Mouse (Mus musculus) forebrain, embryonic 16.5 days (tissue): ENCODE data around the gene Nol6. TPM values are rescaled to one million over a fixed set of nuclear protein-coding genes. Genes with fewer than 3 reads are reported as not detected.

Experiments
- ATAC-seq: fragments of 200-750 bp; cut with Nextera tagmentation; 2 replicates; pipeline ENCODE4 v1.8.0; 2017; ENCODE audit warnings: mild to moderate bottlenecking, moderate library complexity
- H3K27ac ChIP-seq: fragments of 300-500 bp; sonication (generic); 2 replicates; pipeline ENCODE4 v1.5.1; 2014; ENCODE audit warnings: low read length, control low read depth
- H3K27me3 ChIP-seq: fragments of 300-500 bp; sonication (generic); replicated peaks from 2 replicates; pipeline ENCODE4 v1.6.1; 2014; ENCODE audit warnings: low read length; ENCODE audit not compliant: control insufficient read depth, insufficient read depth
- H3K36me3 ChIP-seq: fragments of 300-500 bp; sonication (generic); 2 replicates; pipeline ENCODE4 v1.6.1; 2014; ENCODE audit not compliant: control insufficient read depth, insufficient read depth
- H3K4me1 ChIP-seq: fragments of 300-500 bp; sonication (generic); replicated peaks from 2 replicates; pipeline ENCODE4 v1.6.1; 2014; ENCODE audit warnings: low read length; ENCODE audit not compliant: control insufficient read depth, insufficient read depth
- H3K4me2 ChIP-seq: fragments of 300-500 bp; sonication (generic); 2 replicates; pipeline ENCODE4 v1.6.1; 2014; ENCODE audit warnings: mild to moderate bottlenecking, low read length, control low read depth
- H3K4me3 ChIP-seq: fragments of 300-500 bp; sonication (generic); replicated peaks from 2 replicates; pipeline ENCODE4 v1.5.1; 2014; ENCODE audit warnings: mild to moderate bottlenecking, low read length, control low read depth
- H3K9ac ChIP-seq: fragments of 300-500 bp; sonication (generic); replicated peaks from 2 replicates; pipeline ENCODE4 v1.6.1; 2014; ENCODE audit warnings: low read depth, low read length, control low read depth
- H3K9me3 ChIP-seq: fragments of 300-500 bp; sonication (generic); 2 replicates; pipeline ENCODE4 v1.6.1; 2016; ENCODE audit warnings: low read length; ENCODE audit not compliant: control insufficient read depth
- WGBS: fragments of 180-500 bp; shearing (Covaris S2); extraction: QIAGEN DNeasy Blood & Tissue Kit; methylation state at CpG from one replicate; pipeline ENCODE4 v1.1.7; 2014; 5-methylcytosine and 5-hydroxymethylcytosine counted together
- polyA plus RNA-seq: library from polyadenylated mRNA; unstranded; fragments of >200 nt; fragmentation: Nextera tagmentation; extraction: Ambion mirVana; gene quantifications from 2 replicates; pipeline ENCODE4 v1.2.1, GENCODE M21; 2015

Gene Nol6
- polyA plus RNA-seq, 1 experiment from 2014 or later: 45.6 TPM

- Histone ChIP-seq H3K9me3 (no peaks in the 10 kb centered on the region), H3K27ac (no peak overlapping the region), H3K4me3 (no peak overlapping the region), H3K36me3 (no peaks in the 10 kb centered on the region), H3K4me2 (no peak overlapping the region), H3K9ac (no peak overlapping the region), H3K27me3 (no peaks in the 10 kb centered on the region), H3K4me1 (no peaks in the 10 kb centered on the region)
- 65% methylated on average over 6 of the region's 6 CpGs for WGBS
- no peak for ATAC-seq
These were observed 49.8 kb downstream of the Nol6 start for GRCm38 (mm10) chr4:41074461-41074860.

GRCm38 (mm10) chr4:41073008-41073817 lies 51.0 kb downstream of the Nol6 start:
- ATAC-seq: no peak
- 78% methylated on average over 12 of the region's 12 CpGs for WGBS

GRCm38 (mm10) chr4:41071500-41072429 lies 52.5 kb downstream of the Nol6 start:
- 57% methylated on average over 14 of the region's 14 CpGs for WGBS
- Histone ChIP-seq H3K4me3 (no peak overlapping the region), H3K36me3 (no peaks in the 10 kb centered on the region)

More at GRCm38 (mm10) chr4:41073008-41073817, 51.0 kb downstream of the Nol6 start:
- H3K4me2 ChIP-seq: no peak overlapping the region
- no peaks in the 10 kb centered on the region for H3K36me3 ChIP-seq
- no peaks in the 10 kb centered on the region for H3K9me3 ChIP-seq
- H3K9ac ChIP-seq: no peak overlapping the region
- H3K4me1 ChIP-seq: no peaks in the 10 kb centered on the region
- no peaks in the 10 kb centered on the region for H3K27me3 ChIP-seq
- no peak overlapping the region for H3K27ac ChIP-seq
- no peak overlapping the region for H3K4me3 ChIP-seq

GRCm38 (mm10) chr4:41065196-41065595 lies 59.1 kb downstream of the Nol6 start:
- Histone ChIP-seq H3K36me3 (no peaks in the 10 kb centered on the region), H3K9me3 (no peaks in the 10 kb centered on the region), H3K4me1 (no peaks in the 10 kb centered on the region), H3K4me3 (no peak overlapping the region), H3K4me2 (no peak overlapping the region), H3K9ac (no peak overlapping the region), H3K27me3 (no peaks in the 10 kb centered on the region), H3K27ac (no peak overlapping the region)
- WGBS: 86% methylated on average over 4 of the region's 4 CpGs
- no peak for ATAC-seq

More at GRCm38 (mm10) chr4:41071500-41072429, 52.5 kb downstream of the Nol6 start:
- H3K9me3 ChIP-seq: no peaks in the 10 kb centered on the region
- no peak overlapping the region for H3K9ac ChIP-seq
- H3K27ac ChIP-seq: no peak overlapping the region
- no peaks in the 10 kb centered on the region for H3K4me1 ChIP-seq
- no peak for ATAC-seq
- no peak overlapping the region for H3K4me2 ChIP-seq
- no peaks in the 10 kb centered on the region for H3K27me3 ChIP-seq

Other genes with a start within 250 kb of the Nol6 start
- gene Spink4, start 204.4 kb downstream of the Nol6 start, polyA plus RNA-seq: not detected in 2 replicates
- 180 and 214 TPM in 2 replicates for gene Bag1, start 176.2 kb downstream of the Nol6 start, polyA plus RNA-seq
- 167 and 183 TPM in 2 replicates for gene Chmp5, start 176.0 kb downstream of the Nol6 start, polyA plus RNA-seq
- gene Nfx1, start 153.5 kb downstream of the Nol6 start, polyA plus RNA-seq: 133 and 141 TPM in 2 replicates
- 0.11 TPM in 1 of 2 replicates, not detected in the other for gene Aqp7, start 76.3 kb downstream of the Nol6 start, polyA plus RNA-seq
- 0.11 and 0.45 TPM in 2 replicates for gene Aqp3, start 26.3 kb downstream of the Nol6 start, polyA plus RNA-seq
- gene Ube2r2, start 11.3 kb upstream of the Nol6 start, polyA plus RNA-seq: 51.4 and 56.2 TPM in 2 replicates
- gene Ubap2, start 150.7 kb upstream of the Nol6 start, polyA plus RNA-seq: 62.5 and 63.5 TPM in 2 replicates
- gene Dcaf12, start 190.4 kb upstream of the Nol6 start, polyA plus RNA-seq: 88.9 and 101 TPM in 2 replicates
- 73.6 and 82.4 TPM in 2 replicates for gene Ubap1, start 224.5 kb upstream of the Nol6 start, polyA plus RNA-seq